In the genomic region with DNA sequence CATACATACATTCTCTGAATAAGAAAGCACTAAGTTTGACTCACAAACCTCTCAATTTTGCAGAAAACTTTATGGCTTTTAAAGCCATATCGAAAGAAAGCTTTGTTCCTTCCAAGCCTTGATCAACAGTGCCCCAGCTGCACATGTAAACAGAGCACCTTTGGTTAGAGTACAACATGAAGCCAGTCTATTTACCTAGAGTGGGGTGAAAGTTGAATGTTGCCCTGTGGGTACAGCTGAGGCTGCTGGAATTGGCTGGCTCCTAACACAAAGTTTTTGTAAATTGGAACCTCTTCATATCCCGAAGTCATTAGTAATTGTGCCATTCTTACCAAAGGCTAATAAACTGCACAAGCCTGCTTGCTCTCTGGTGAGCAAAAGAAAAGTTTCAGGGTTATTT, we compare ENCODE assay signal across 26 mouse cellular contexts. TPM values are rescaled to one million over a fixed set of nuclear protein-coding genes. Genes with fewer than 3 reads are reported as not detected.
"Had no signal": no experiment of that assay in that cellular context is flagged by ENCODE, and none has a peak within 500 bp of the region (broad histone marks: within the 10 kb centered on the region; RNA-seq: fewer than 3 reads in every experiment).

No protein-coding gene starts in this region.

- H3K27ac ChIP-seq: heart, embryonic 13.5 days; heart, embryonic 15.5 days; hindbrain, embryonic 13.5 days; hindbrain, embryonic 15.5 days; hindbrain, postnatal 0 days; intestine, embryonic 15.5 days; kidney, embryonic 15.5 days; kidney, postnatal 0 days; left cerebral cortex, adult 2 months; limb, embryonic 10.5 days; limb, embryonic 12.5 days; liver, embryonic 14.5 days had no signal

- H3K4me2 ChIP-seq: heart, embryonic 11.5 days; heart, embryonic 13.5 days; heart, embryonic 15.5 days; hindbrain, embryonic 13.5 days; hindbrain, embryonic 15.5 days; intestine, embryonic 15.5 days; kidney, embryonic 15.5 days; limb, embryonic 12.5 days had no signal

- H3K9ac ChIP-seq: heart, embryonic 13.5 days; heart, embryonic 15.5 days; hindbrain, embryonic 13.5 days; hindbrain, embryonic 15.5 days; intestine, embryonic 15.5 days; kidney, embryonic 15.5 days; limb, embryonic 12.5 days; liver, embryonic 14.5 days had no signal

- H3K9me3 ChIP-seq: heart, embryonic 13.5 days; heart, embryonic 15.5 days; hindbrain, embryonic 13.5 days; hindbrain, embryonic 15.5 days; intestine, embryonic 15.5 days; kidney, embryonic 15.5 days; limb, embryonic 10.5 days; limb, embryonic 12.5 days had no signal

- ATAC-seq: hindbrain, postnatal 0 days; intestine, embryonic 15.5 days had no signal

- H3K27me3 ChIP-seq: heart, embryonic 13.5 days; heart, embryonic 15.5 days; hindbrain, embryonic 13.5 days; hindbrain, embryonic 15.5 days; intestine, embryonic 15.5 days; limb, embryonic 12.5 days had no signal

- DNase-seq: gastrocnemius, postnatal 14 days; gastrocnemius, postnatal 36 days; heart, adult 18-20 months; heart, postnatal 14 days; heart, postnatal 36 days; kidney, adult 11 months; kidney, adult 2 months; kidney, adult 9 months; kidney, postnatal 14 days; kidney, postnatal 36 days; layer of hippocampus, adult 9-11 months; lung, adult 18-20 months had no signal

- H3K4me3 ChIP-seq: heart, embryonic 13.5 days; heart, embryonic 15.5 days; hindbrain, embryonic 13.5 days; hindbrain, embryonic 15.5 days; intestine, embryonic 15.5 days; kidney, embryonic 15.5 days; left cerebral cortex, adult 2 months; limb, embryonic 10.5 days; limb, embryonic 12.5 days had no signal

- H3K36me3 ChIP-seq: heart, embryonic 13.5 days; heart, embryonic 15.5 days; hindbrain, embryonic 13.5 days; hindbrain, embryonic 15.5 days; intestine, embryonic 15.5 days; kidney, embryonic 15.5 days; limb, embryonic 10.5 days; limb, embryonic 12.5 days had no signal

- H3K4me1 ChIP-seq: hindbrain, embryonic 13.5 days; hindbrain, embryonic 15.5 days; intestine, embryonic 15.5 days had no signal

RNA-seq across cellular contexts. Expression of gene Agtr1a, which starts 19.7 kb away (rescaled TPM):
- total RNA-seq: granulocyte monocyte progenitor cell, adult 5-6 weeks had no signal
